Mouse (Mus musculus): Measurements from ENCODE around the gene Elmod3.

DNA sequence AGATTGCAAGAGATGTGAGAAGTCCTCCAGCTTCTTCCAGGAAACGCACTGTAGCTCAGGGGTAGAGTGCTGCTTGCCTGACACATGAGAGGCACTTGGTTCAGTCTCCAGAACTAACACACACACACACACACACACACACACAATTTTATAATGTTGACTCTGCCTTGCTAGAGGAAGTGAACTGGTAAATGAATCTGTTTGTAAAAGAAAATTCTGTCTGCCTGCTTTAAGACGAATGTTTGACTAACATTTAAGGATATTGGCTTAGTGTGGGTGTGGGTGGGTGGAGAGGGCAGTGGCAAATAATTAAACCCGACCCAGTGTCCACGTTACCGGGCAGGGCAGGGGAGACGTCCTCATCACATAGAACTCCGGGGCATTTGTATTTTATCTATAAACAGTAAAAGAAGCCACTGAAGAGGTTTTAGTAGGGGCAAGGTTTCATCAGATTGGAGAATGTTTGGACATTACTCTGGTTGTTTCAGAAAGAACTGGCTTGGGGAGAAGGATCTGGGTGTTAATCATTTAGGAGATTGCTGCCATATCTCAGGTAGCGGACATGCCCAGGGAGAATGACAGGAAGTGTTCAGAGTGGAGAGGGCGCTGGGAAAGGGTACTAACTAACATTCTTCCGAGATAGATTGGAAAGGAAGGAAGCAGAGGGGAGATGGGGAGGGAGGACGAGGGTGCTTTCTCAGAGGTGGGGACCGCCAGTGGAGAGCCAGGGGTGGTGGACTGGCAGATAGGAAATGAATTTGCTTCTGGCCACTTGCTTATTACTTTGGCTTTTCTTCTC, 21.7 kb upstream of the Elmod3 start:
- TF ChIP-seq CTCF (IDR thresholded peaks at IDR 0.05; ENCODE audit: control insufficient read depth, insufficient read depth, insufficient replicate concordance, low read depth, low read length): no peak
- TF ChIP-seq POLR2A (IDR thresholded peaks at IDR 0.05; ENCODE audit: control insufficient read depth, low read depth, low read length): no peak
